Mouse (Mus musculus) bone marrow, adult 2 months (tissue): ENCODE results near the gene Bnipl. TPM values are rescaled to one million over a fixed set of nuclear protein-coding genes. Genes with fewer than 3 reads are reported as not detected.

Source experiments
- H3K27ac ChIP-seq: fragments of 200-500 bp; 2 replicates; pipeline ENCODE4 v1.5.1; 2012; ENCODE audit warnings: low read depth, mild to moderate bottlenecking, control low read depth, inconsistent platforms, low read length; ENCODE audit not compliant: control insufficient read depth, poor library complexity, insufficient read depth
- H3K4me1 ChIP-seq: fragments of 200-500 bp; 2 replicates; pipeline ENCODE4 v1.6.1; 2011; ENCODE audit warnings: low read length; ENCODE audit not compliant: control insufficient read depth, insufficient read depth
- H3K4me3 ChIP-seq: fragments of 200-500 bp; replicated peaks from 2 replicates; pipeline ENCODE3; 2011; ENCODE audit warnings: mild to moderate bottlenecking, low read depth, low read length, control low read depth; ENCODE audit not compliant: control insufficient read depth
- CTCF ChIP-seq: fragments of 200-500 bp; IDR thresholded peaks from 2 replicates; pipeline ENCODE4 v1.5.1; 2011; ENCODE audit warnings: low read length, control low read depth; ENCODE audit not compliant: control insufficient read depth, insufficient read depth
- POLR2A ChIP-seq: fragments of 200-500 bp; IDR thresholded peaks from 2 replicates; pipeline ENCODE4 v1.6.1; 2011; ENCODE audit warnings: low read depth, mild to moderate bottlenecking, control low read depth, low read length, borderline replicate concordance; ENCODE audit not compliant: control insufficient read depth
- WGBS: fragments of 180-500 bp; shearing (Covaris S2); methylation state at CpG from one replicate; pipeline ENCODE4 v1.1.7; 2018; 5-methylcytosine and 5-hydroxymethylcytosine counted together
- polyA plus RNA-seq: library from polyadenylated mRNA; stranded (reverse); fragments of >200 nt; gene quantifications from 2 replicates; pipeline ENCODE4 v1.2.4, GENCODE M21; 2011; ENCODE audit warnings: low replicate concordance; ENCODE audit not compliant: missing spikeins, insufficient read depth, insufficient read length

Gene Bnipl
- polyA plus RNA-seq, 1 experiment: 1.7 TPM

- Histone ChIP-seq H3K4me3 (no peak overlapping the region), H3K27ac (no peak overlapping the region), H3K4me1 (no peaks in the 10 kb centered on the region)
- TF ChIP-seq CTCF: no peak
- no peak for TF ChIP-seq POLR2A
- 60% methylated on average over 17 of the region's 17 CpGs for WGBS
These were observed 10.1 kb downstream of the Bnipl start for GRCm38 (mm10) chr3:95240900-95241299.

GRCm38 (mm10) chr3:95239971-95240370 lies 11.0 kb downstream of the Bnipl start:
- Histone ChIP-seq H3K4me3 (no peak overlapping the region), H3K27ac (no peak overlapping the region), H3K4me1 (no peaks in the 10 kb centered on the region)
- 90% methylated on average over 12 of the region's 12 CpGs for WGBS
- no peak for TF ChIP-seq CTCF
- no peak for TF ChIP-seq POLR2A

GRCm38 (mm10) chr3:95239022-95239421 lies 12.0 kb downstream of the Bnipl start:
- TF ChIP-seq POLR2A: no peak
- TF ChIP-seq CTCF: no peak
- Histone ChIP-seq H3K4me3 (no peak overlapping the region), H3K4me1 (no peaks in the 10 kb centered on the region), H3K27ac (no peak overlapping the region)
- 81% methylated on average over 6 of the region's 6 CpGs for WGBS

DNA sequence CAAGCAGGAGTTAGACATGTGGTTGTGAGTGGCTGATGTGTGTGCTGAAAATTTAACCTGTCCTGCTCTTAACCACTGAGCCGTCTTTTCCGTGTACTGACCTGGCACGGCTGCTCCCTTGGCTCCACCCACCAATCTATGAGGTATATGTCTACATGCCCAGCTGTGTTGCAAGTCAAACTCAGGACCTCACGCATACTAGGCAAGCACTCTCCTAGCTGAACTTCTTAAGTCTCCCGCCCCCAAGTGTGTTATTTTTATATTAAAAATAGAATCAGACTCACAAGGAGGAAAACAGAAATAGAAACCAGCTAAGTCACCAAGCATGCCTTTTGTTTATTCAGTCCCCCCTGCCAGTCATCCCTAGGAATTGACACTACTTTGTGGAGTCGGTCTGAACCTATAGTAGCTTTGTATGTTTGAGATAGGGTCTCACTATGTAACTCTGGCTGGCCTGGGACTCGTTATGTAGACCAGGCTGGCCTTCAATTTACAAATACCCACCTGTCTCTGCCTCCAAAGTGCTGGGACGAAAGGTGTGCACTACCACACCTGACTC lies 13.4 kb downstream of the Bnipl start:
- no peak overlapping the region for H3K27ac ChIP-seq
- TF ChIP-seq POLR2A: no peak
- H3K4me1 ChIP-seq: no peaks in the 10 kb centered on the region
- 64% methylated on average over 8 of the region's 8 CpGs for WGBS
- no peak overlapping the region for H3K4me3 ChIP-seq

- 92% methylated on average over 23 of the region's 23 CpGs for WGBS
These were observed 15.3 kb downstream of the Bnipl start for GRCm38 (mm10) chr3:95235386-95236301.

GRCm38 (mm10) chr3:95233303-95233980 lies 17.6 kb downstream of the Bnipl start:
- H3K27ac ChIP-seq: no peak overlapping the region
- H3K4me1 ChIP-seq: peaks cover 4% of the 10 kb centered on the region; the same call in 1 of the 2 replicates
- TF ChIP-seq POLR2A: no peak
- no peak for TF ChIP-seq CTCF
- no peak overlapping the region for H3K4me3 ChIP-seq
- 83% methylated on average over 16 of the region's 16 CpGs for WGBS

More at GRCm38 (mm10) chr3:95235386-95236301, 15.3 kb downstream of the Bnipl start:
- Histone ChIP-seq H3K4me3 (no peak overlapping the region), H3K4me1 (peaks cover 3% of the 10 kb centered on the region; the same call in 1 of the 2 replicates), H3K27ac (no peak overlapping the region; the same call in 1 of the 2 replicates)
- TF ChIP-seq CTCF (no peak), POLR2A (no peak)

DNA sequence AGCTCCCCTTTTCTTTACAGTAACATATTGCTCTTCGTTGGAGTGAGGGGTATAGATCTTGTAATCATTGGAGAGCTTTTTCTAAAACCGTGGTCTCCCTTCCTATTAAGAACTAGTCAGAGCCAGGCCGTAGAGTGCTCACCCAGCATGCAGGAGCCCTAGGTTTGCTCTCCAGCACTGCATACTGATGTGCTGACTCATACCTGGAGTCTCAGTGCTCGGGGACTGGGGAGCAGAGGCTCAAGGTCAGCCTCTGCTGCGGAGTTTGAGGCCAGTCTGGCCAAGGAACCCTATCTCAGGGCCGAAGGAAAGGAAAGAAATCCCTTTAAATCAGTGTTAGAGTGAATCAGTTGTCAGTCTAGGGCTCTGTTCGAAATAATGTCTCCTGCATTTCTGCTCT lies 18.2 kb downstream of the Bnipl start:
- Histone ChIP-seq H3K4me1 (peaks cover 4% of the 10 kb centered on the region; the same call in 1 of the 2 replicates), H3K4me3 (no peak overlapping the region), H3K27ac (no peak overlapping the region)
- TF ChIP-seq CTCF (no peak), POLR2A (no peak)
- WGBS: 76% methylated on average over 7 of the region's 7 CpGs

- no peak for TF ChIP-seq POLR2A
- no peak for TF ChIP-seq CTCF
- 40% methylated on average over 13 of the region's 13 CpGs for WGBS
- Histone ChIP-seq H3K27ac (peak within 1 kb of the TSS; percentile 99), H3K4me1 (peaks cover 4% of the 10 kb centered on the region; the same call in 1 of the 2 replicates), H3K4me3 (peak within 1 kb of the TSS; percentile 69)
These were observed 19.4 kb downstream of the Bnipl start, which contains the start of gene Mllt11 for GRCm38 (mm10) chr3:95231298-95232221. Gene Mllt11 (minus strand): TSS chr3:95232171.
